ENCODE assay signal across 14 mouse cellular contexts in the genomic region with DNA sequence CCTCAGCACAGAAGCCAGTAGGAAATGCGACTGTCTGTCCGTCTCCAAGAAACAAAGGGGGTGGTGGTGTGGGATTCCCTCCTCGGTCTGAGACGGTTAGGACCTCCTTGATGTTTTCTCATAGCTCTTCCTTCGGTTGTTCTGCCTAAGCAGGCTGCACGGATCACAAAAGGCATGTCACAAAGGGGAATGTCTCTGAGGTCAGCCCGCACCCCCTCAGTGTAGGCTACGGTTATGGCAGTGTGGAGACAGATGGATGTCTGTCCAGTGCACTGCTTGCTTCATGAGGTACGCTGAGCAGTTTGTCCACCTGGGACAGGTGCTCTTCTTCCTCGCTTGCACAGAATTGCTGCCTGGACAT. TPM values are rescaled to one million over a fixed set of nuclear protein-coding genes. Genes with fewer than 3 reads are reported as not detected.
DNase-seq lines count a peak whose midpoint lies in the region; ATAC-seq lines count a peak whose summit lies in the region.
"Had no signal": no experiment of that assay in that cellular context is flagged by ENCODE, and none has a peak within 500 bp of the region (broad histone marks: within the 10 kb centered on the region; RNA-seq: fewer than 3 reads in every experiment).

No protein-coding gene starts in this region.

- H3K9me3 ChIP-seq in embryonic facial prominence, embryonic 10.5 days, result no peaks in the 10 kb centered on the region
- no peaks in the 10 kb centered on the region for H3K9me3 ChIP-seq in hindbrain, embryonic 10.5 days
- H3K9me3 ChIP-seq in midbrain, embryonic 13.5 days, result no peaks in the 10 kb centered on the region
- H3K9me3 ChIP-seq: G1E; heart, embryonic 15.5 days; limb, embryonic 15.5 days had no signal

- peak; percentile 6; the same call in 1 of the 2 replicates for ATAC-seq in frontal cortex, adult (ENCODE audit: low TSS enrichment)
- peak; percentile 80 for ATAC-seq in midbrain, embryonic 13.5 days
- ATAC-seq in inflammation-experienced regulatory T-cells, adult 6 months, result no peak

- DNase-seq in frontal cortex, adult 2 months (ENCODE audit: extremely low spot score in 1 of 2, low spot score in 1 of 2), result no peak
- no peak for DNase-seq in embryonic facial prominence, embryonic 10.5 days (ENCODE audit: low spot score)
- DNase-seq in hindbrain, embryonic 10.5 days (ENCODE audit: low spot score), result no peak
- no peak for DNase-seq in adrenal gland, adult 2 months
- no peak for DNase-seq in natural killer cell, adult 2 months (ENCODE audit: low spot score in 2 of 2)
- DNase-seq: kidney, adult 2 months; thymus, adult 2 months had no signal

- peak overlapping the region; percentile 50 for H3K4me2 ChIP-seq in midbrain, embryonic 13.5 days (replicated peaks)
- H3K4me2 ChIP-seq: heart, embryonic 15.5 days; limb, embryonic 15.5 days had no signal

- WGBS in embryonic facial prominence, embryonic 10.5 days, result 82% methylated on average over 10 of the region's 10 CpGs
- WGBS in hindbrain, embryonic 10.5 days, result 47% methylated on average over 10 of the region's 10 CpGs
- WGBS in midbrain, embryonic 13.5 days, result 14% methylated on average over 10 of the region's 10 CpGs

- peak overlapping the region; percentile 4; the same call in 1 of the 2 replicates for H3K27ac ChIP-seq in embryonic facial prominence, embryonic 10.5 days (replicated peaks)
- peak overlapping the region; percentile 86 for H3K27ac ChIP-seq in hindbrain, embryonic 10.5 days
- H3K27ac ChIP-seq in midbrain, embryonic 13.5 days, result peak overlapping the region; percentile 94
- H3K27ac ChIP-seq: heart, embryonic 15.5 days; limb, embryonic 15.5 days; macrophage had no signal

- peaks cover 30% of the 10 kb centered on the region for H3K36me3 ChIP-seq in embryonic facial prominence, embryonic 10.5 days (replicated peaks)
- peaks cover 27% of the 10 kb centered on the region for H3K36me3 ChIP-seq in hindbrain, embryonic 10.5 days
- H3K36me3 ChIP-seq in midbrain, embryonic 13.5 days, result no peaks in the 10 kb centered on the region
- H3K36me3 ChIP-seq: heart, embryonic 15.5 days had no signal

- H3K4me1 ChIP-seq in embryonic facial prominence, embryonic 10.5 days, result peaks cover 12% of the 10 kb centered on the region
- H3K4me1 ChIP-seq in hindbrain, embryonic 10.5 days (replicated peaks), result peaks cover 21% of the 10 kb centered on the region
- peaks cover 23% of the 10 kb centered on the region for H3K4me1 ChIP-seq in midbrain, embryonic 13.5 days (replicated peaks)

- H3K9ac ChIP-seq in midbrain, embryonic 13.5 days (replicated peaks), result peak overlapping the region; percentile 60
- H3K9ac ChIP-seq: heart, embryonic 15.5 days; limb, embryonic 15.5 days had no signal

- no peak overlapping the region for H3K4me3 ChIP-seq in embryonic facial prominence, embryonic 10.5 days
- peak overlapping the region; percentile 31 for H3K4me3 ChIP-seq in hindbrain, embryonic 10.5 days
- H3K4me3 ChIP-seq in midbrain, embryonic 13.5 days (replicated peaks), result peak overlapping the region; percentile 15; the same call in 1 of the 2 replicates
- H3K4me3 ChIP-seq: heart, embryonic 15.5 days; limb, embryonic 15.5 days had no signal

- H3K27me3 ChIP-seq in embryonic facial prominence, embryonic 10.5 days (replicated peaks; ENCODE audit: low read depth, poor library complexity, severe bottlenecking), result no peaks in the 10 kb centered on the region
- no peaks in the 10 kb centered on the region for H3K27me3 ChIP-seq in hindbrain, embryonic 10.5 days (ENCODE audit: insufficient read depth, poor library complexity, severe bottlenecking)
- no peaks in the 10 kb centered on the region for H3K27me3 ChIP-seq in midbrain, embryonic 13.5 days
- H3K27me3 ChIP-seq: heart, embryonic 15.5 days; limb, embryonic 15.5 days had no signal

RNA-seq across cellular contexts. Expression of gene Ppp1r21, which starts 35.2 kb away (rescaled TPM):
- polyA plus RNA-seq in frontal cortex, adult 2 months (2012; rRNA removed), result 79.6 and 82.5 TPM in 2 replicates
- polyA plus RNA-seq in embryonic facial prominence, embryonic 10.5 days (2016; fragmentation: Nextera tagmentation; extraction: Ambion mirVana), result 17.9 and 19.7 TPM in 2 replicates
- 18.3 and 18.9 TPM in 2 replicates for polyA plus RNA-seq in hindbrain, embryonic 10.5 days (2016; fragmentation: Nextera tagmentation; extraction: Ambion mirVana)
- 30.9 and 33.7 TPM in 2 replicates for polyA plus RNA-seq in midbrain, embryonic 13.5 days (2015; fragmentation: Nextera tagmentation; extraction: Ambion mirVana)
- polyA plus RNA-seq in inflammation-experienced regulatory T-cells, adult 6 months (2017; shearing (Covaris generic)), result 10 to 100 TPM; 16.8 to 31.9 (median 28.2) TPM
- 10 to 100 TPM; 42.1 to 46.9 TPM for total RNA-seq in adrenal gland, adult 2 months (2021)
- 11.7 and 11.9 TPM in 2 replicates for polyA plus RNA-seq in adrenal gland, adult 2 months (2012; rRNA removed)

RNA-seq across cellular contexts. Expression of gene Foxn2, which starts 54.2 kb away (rescaled TPM):
- polyA plus RNA-seq in frontal cortex, adult 2 months (2012; rRNA removed), result 7.9 and 9.2 TPM in 2 replicates
- 16.6 and 17.3 TPM in 2 replicates for polyA plus RNA-seq in embryonic facial prominence, embryonic 10.5 days (2016; fragmentation: Nextera tagmentation; extraction: Ambion mirVana)
- polyA plus RNA-seq in hindbrain, embryonic 10.5 days (2016; fragmentation: Nextera tagmentation; extraction: Ambion mirVana), result 10.3 and 14.9 TPM in 2 replicates
- 9.6 and 11.3 TPM in 2 replicates for polyA plus RNA-seq in midbrain, embryonic 13.5 days (2015; fragmentation: Nextera tagmentation; extraction: Ambion mirVana)
- 10 to 100 TPM; 36.0 to 43.5 (median 43.0) TPM for polyA plus RNA-seq in inflammation-experienced regulatory T-cells, adult 6 months (2017; shearing (Covaris generic))
- 10 to 100 TPM; 17.7 to 21.0 TPM for total RNA-seq in adrenal gland, adult 2 months (2021)
- polyA plus RNA-seq in adrenal gland, adult 2 months (2012; rRNA removed), result 2.4 and 2.8 TPM in 2 replicates

Comparison
In these comparisons a context has a peak if more than half of its experiments do, and no peak if none do; other contexts are left out.
1. H3K27ac ChIP-seq: peak in every context shown above with its lines; median percentile 94 in midbrain, embryonic 13.5 days; 86 in hindbrain, embryonic 10.5 days; 4 in embryonic facial prominence, embryonic 10.5 days.